Mouse (Mus musculus): Measurements from ENCODE around the gene Meox1.

Gene Meox1

GRCm38 (mm10) chr11:101894204-101894603, at the start of gene Meox1:
Gene Meox1 (minus strand): TSS chr11:101894374.
- no peak for DNase-seq (ENCODE audit: extremely low read depth, insufficient read length, low spot score)

DNA sequence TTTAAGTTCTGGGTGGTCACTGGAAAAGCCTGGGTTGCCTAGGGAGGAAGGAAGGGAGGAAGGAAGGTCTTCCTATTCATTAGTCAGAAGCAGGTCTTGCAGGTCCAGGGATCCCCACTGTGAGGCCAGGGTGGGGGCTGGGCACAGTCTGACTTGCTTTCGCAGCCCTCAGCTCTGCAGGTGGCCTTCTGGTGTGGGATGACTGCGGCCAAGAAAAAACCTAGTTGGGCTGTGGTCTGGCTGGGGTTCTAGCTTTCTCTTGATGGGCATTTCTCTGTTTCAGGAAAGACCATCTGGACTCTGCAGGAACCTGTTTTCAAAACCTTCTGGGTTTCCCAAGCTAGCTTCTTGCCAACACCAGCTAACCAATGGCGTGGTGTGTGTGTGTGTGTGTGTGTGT, 48.9 kb upstream of the Meox1 start:
- no peak for DNase-seq (ENCODE audit: extremely low read depth, insufficient read length, low spot score)

GRCm38 (mm10) chr11:101937108-101937507, 42.9 kb upstream of the Meox1 start:
- no peak for DNase-seq (ENCODE audit: extremely low read depth, insufficient read length, low spot score)

DNA sequence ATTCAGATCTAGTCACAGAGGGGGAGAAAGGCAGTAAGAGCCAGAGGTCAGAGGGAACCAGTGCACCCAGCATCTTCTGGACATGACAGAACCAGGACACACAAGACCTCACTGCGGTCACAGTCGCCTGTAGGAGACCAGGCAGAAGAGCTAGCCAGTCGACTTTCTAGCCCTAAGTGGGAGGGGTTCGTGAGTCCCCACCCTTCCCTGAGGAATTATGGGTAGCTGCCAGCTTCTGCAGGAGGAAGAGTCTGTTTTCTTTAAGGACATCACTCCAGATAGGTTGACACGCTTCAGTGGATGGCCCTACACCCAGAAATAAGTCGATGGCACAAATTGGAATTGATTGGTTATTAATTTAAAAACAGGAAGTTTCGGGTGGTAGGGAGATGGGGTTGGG, 42.2 kb upstream of the Meox1 start:
- DNase-seq (ENCODE audit: extremely low read depth, insufficient read length, low spot score) = no peak

GRCm38 (mm10) chr11:101935743-101936142, 41.6 kb upstream of the Meox1 start:
- DNase-seq (ENCODE audit: extremely low read depth, insufficient read length, low spot score) = no peak

DNA sequence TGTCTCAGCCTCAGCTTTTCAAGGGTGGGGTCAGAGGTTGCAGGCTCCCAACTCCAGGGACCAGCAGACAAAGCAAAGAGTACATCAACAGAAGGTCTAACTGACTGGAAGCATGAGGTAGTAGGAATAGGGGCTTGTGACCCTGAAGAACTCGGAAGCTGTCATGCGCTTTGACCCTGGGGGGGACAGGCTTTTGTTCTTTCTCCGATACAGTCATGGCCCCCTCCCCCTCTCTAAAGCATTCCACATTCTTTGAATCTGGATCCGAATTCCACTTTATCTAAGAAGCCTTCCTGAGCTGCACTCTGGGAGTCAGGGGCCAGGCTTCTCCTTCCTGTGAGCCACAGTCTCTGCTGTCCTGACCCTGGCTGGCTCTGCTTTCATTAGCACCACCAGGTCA, 37.8 kb upstream of the Meox1 start:
- DNase-seq (ENCODE audit: extremely low read depth, insufficient read length, low spot score) = no peak

DNA sequence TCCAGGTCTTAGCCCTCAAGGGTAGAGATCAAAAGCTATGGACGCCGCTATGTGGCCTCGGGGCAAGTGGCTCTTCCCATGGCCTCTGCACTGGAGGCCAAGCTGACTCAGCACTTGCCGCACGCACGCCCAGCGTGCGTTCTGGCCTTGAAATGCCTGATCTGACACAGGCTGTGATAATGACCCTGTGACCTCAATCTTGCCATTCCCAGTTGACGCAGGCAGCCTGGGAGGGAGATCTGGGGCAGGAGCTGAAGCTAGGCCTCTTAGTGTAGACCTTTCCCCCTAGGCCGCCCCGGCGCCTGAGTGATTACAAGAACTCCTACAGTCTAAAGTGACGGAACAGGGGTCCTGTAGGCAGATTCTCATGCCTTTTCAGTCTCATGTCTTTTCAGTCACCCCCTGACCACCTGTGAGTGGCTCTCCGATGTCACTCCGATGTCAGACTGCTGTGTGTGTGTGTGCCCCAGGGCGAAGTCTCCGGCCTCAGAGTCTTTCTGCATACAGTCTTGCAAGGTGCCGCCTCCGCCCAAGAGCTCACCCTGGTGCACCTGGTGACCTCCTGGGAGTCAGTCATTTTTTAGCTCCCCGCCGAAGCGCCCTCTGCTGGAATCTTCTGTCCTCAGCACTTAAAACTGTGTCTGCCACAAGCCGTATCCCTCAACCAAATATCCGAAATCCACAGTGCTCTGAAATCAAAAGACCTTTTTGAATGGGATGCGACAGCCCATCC, 34.0 kb upstream of the Meox1 start:
- DNase-seq (ENCODE audit: extremely low read depth, insufficient read length, low spot score) = no peak

DNA sequence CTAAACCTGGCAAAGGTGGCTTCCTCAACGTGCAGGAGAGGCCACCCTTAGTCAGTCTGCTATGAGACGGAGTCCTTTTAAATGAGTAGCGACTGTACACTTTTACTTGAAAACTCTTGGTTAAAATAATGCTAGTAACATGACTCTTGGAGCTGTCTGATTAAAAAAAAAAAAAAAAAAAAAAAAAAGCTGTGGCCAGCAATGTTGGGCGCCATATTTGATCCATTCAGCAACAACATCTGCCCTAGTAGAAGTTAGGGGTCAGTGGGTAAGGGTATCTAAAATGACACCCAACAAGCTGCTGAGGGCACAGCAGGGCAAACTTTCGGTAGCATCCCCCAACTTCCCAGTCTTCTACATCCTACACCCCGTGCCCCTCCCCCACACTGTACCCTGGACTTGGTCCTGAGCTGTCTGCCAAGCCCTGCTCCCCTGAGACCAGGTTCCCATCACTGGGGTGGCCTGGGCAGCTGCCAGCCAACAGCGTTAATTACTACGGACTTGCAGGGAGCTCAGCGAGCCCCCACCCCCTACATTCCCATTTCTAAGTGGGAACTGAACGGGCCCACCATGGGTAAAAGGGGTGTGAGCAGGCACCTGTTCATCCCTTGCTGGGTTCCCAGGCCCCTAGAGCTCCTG, 32.9 kb upstream of the Meox1 start:
- no peak for DNase-seq (ENCODE audit: extremely low read depth, insufficient read length, low spot score)

GRCm38 (mm10) chr11:101925636-101926035, 31.5 kb upstream of the Meox1 start:
- no peak for DNase-seq (ENCODE audit: extremely low read depth, insufficient read length, low spot score)

GRCm38 (mm10) chr11:101924441-101924976, 30.3 kb upstream of the Meox1 start:
- DNase-seq (ENCODE audit: extremely low read depth, insufficient read length, low spot score) = no peak

- DNase-seq (ENCODE audit: extremely low read depth, insufficient read length, low spot score) = no peak
These were observed 29.8 kb upstream of the Meox1 start for GRCm38 (mm10) chr11:101923988-101924387.

DNA sequence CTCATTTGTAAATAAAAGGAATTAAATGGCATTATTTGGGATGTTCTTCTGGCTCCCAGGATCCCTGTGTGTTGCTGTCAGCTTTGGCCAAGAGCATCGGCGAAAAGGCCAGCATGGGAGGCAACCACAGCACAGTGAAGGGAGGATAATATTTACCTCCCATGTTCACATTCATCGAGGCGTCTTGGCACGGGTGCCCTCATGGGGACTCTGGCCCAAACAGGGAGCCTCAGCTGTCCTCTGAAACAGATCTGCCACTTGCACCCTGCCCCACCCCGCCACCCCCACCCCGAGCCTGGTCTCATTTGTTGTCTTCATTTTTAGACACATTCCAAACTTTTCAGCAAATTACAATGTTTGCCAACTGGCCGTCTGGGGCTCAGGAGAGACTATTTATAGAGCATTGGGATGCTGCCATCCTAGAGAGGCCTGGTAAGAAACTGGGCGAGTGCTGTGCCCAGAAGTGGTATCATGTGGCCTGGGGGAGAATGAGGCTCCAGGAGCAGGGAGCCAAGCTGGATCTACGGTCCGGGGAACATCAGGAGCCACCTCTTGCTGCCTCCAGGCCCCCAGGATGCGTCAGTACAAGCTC, 27.3 kb upstream of the Meox1 start:
- DNase-seq (ENCODE audit: extremely low read depth, insufficient read length, low spot score) = peak; percentile 50

DNA sequence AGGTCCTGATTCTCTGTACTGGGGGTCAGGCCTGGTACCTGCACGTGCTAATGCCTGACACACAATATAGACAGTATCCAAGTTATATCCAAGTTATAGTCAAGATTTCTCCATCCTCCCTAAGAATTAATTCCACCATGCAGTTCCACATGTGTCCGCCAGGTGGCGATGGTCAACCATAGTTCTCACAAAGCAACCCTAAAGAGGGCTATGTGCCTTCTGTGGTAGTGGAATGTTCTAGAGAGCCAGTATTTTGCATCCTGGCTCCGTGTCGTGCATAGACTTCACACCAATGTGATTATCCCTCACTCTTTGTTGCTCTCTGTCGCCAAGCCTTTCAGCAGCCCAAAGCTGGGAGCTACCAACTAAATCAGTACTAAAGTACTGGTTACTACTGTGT, 25.5 kb upstream of the Meox1 start:
- no peak for DNase-seq (ENCODE audit: extremely low read depth, insufficient read length, low spot score)

- DNase-seq (ENCODE audit: extremely low read depth, insufficient read length, low spot score) = no peak
These were observed 24.4 kb upstream of the Meox1 start for GRCm38 (mm10) chr11:101918609-101919008.

GRCm38 (mm10) chr11:101916772-101917171, 22.6 kb upstream of the Meox1 start:
- DNase-seq (ENCODE audit: extremely low read depth, insufficient read length, low spot score) = no peak

GRCm38 (mm10) chr11:101913591-101913990, 19.4 kb upstream of the Meox1 start:
- no peak for DNase-seq (ENCODE audit: extremely low read depth, insufficient read length, low spot score)

GRCm38 (mm10) chr11:101911855-101912579, 17.8 kb upstream of the Meox1 start:
- DNase-seq (ENCODE audit: extremely low read depth, insufficient read length, low spot score) = no peak

GRCm38 (mm10) chr11:101910230-101910946, 16.2 kb upstream of the Meox1 start:
- peak; percentile 40 for DNase-seq (ENCODE audit: extremely low read depth, insufficient read length, low spot score)

- DNase-seq (ENCODE audit: extremely low read depth, insufficient read length, low spot score) = peak; percentile 33
These were observed 14.6 kb upstream of the Meox1 start for GRCm38 (mm10) chr11:101908777-101909176.

- no peak for DNase-seq (ENCODE audit: extremely low read depth, insufficient read length, low spot score)
These were observed 10.9 kb upstream of the Meox1 start for GRCm38 (mm10) chr11:101905115-101905514.
